Mouse (Mus musculus) gastrocnemius, postnatal 36 days (tissue): ENCODE results near the gene Gpc5. TPM values are rescaled to one million over a fixed set of nuclear protein-coding genes. Genes with fewer than 3 reads are reported as not detected.
"Not testable (repeated sequence)": the region's sequence is repeated elsewhere in the genome, so short reads cannot be mapped to it uniquely, and the experiment has no call there.

Experiments used
- DNase-seq, 2 experiments: peaks; one replicate each; pipeline ENCODE4 v3.0.0; 2022
- intact Hi-C: fragments of 180-260 bp; cut with DNase I; formaldehyde crosslinking; loops from one replicate; pipeline ENCODE4 v1.15.1; 2025
- long read RNA-seq, 2 experiments: library from polyadenylated mRNA; stranded (forward); transcript quantifications; one replicate each; pipeline ENCODE4 v2.0.0; 2021
- total RNA-seq, 2 experiments: library from RNA; stranded (reverse); gene quantifications; 2 replicates each; pipeline ENCODE4 v1.2.3; 2021

Gene Gpc5
- total RNA-seq, result not detected
- long read RNA-seq, experiment 1, result 0 reads
- long read RNA-seq, experiment 2, result 0 reads

- intact Hi-C loops, result no loop called here
- DNase-seq, result peak; percentile 70 to 74
Observed at GRCm38 (mm10) chr14:115092081-115092480, at the start of gene Gpc5. TSS of gene Gpc5 (plus strand) at chr14:115092215.

DNA sequence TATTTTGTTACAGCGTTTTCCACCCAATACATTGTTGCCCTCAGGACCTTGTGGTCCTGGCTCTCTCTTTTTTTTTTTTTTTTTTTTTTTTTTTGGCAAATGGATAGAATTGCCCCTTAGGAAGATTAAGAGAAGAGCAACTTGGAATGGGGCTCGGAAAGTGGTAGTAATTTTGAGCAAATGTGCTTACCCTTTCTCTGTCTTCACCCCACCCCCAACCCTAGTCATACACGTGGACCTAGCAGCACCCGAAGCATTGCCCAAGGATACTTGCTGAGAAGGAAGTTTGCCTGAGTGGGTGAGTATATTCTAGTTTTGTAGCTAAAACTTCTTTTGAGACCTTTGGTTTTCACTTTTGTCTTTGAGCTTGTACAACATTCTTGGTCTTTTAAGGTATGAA, 49.4 kb upstream of the Gpc5 start:
- no peak for DNase-seq
- intact Hi-C loops, result no loop called here

DNA sequence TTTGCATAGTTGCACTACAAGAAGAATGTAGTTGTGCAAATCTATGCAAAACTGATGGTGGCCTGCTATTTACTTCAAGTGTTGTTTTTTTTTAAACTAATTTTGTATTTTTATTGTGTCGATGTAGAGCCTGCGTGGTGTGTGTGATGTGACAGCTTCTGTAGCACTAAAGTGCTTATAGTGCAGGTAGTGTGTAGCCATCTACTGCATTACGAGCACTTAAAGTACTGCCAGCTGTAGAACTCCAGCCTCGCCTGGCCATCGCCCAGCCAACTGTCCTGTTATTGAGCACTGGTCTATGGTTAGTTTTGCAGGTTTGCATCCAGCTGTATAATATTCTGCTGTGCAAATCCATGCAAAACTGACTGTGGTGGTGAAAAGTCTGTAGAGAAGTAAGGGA, 48.0 kb upstream of the Gpc5 start:
- no peak for DNase-seq
- intact Hi-C loops, result no loop called here

DNA sequence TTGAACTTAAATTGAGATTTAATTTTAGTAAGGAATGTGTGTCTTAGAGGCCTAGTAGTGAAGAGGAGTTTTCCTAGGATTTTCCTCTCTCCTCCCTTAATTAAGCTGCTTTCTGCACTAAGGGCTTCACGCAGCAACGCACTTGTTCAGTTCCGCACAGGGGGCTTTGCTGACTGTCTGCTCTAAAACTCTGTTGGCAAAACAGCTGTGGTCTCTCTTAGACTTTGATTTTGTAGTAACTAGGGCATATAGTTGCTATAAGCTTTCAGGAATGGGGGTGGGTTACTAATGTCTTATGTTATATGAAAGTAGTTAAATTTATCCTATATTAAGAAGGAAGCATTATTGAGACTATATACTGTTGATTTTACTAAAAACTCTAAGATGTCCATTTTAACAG, 46.3 kb upstream of the Gpc5 start:
- intact Hi-C loops, result no loop called here
- no peak for DNase-seq

- intact Hi-C loops, result no loop called here
- DNase-seq, result no peak
Observed at GRCm38 (mm10) chr14:115047316-115047715, 44.7 kb upstream of the Gpc5 start.

DNA sequence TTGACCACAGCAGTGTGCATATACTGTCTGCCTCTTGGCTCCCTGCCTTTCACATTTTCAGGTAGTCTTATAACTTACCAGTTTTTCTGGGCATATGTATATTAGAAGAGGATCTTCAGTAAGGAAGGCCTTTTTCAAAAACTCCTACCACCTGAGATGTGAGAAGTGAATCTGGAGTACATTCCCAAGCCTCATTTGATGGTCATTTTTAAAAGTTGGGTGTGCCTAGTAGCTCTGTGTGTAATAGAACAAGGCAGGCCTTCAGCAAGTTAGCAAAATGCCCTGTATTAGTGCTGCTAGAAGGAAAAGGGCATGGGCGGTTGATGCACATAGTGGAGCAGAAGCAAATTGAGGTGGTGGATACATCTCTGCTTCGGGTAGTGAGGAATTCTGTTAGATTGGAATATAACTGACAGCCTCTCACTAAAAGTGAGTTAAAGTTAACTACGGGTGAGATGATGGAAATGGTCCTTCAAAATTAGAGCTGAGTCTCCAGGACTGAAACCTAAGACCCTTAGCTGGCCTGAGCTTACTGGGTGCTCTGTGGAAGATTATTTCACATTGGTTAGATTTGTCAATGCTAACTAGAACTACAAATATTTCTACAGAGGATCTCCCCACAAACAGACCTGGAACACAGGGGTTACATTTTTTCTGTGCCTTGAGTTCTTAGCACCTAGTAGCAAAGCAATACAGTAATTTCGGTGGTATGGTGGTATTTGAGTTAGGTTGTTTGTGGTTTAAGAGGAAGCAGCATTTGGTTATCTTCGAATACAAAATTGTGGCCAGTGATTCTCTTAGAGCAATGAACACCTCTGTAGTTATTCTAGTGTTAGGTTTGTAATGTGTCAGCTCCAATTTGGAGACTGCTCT, 43.8 kb upstream of the Gpc5 start:
- no peak for DNase-seq
- intact Hi-C loops, result no loop called here

GRCm38 (mm10) chr14:115048863-115049566, 43.0 kb upstream of the Gpc5 start:
- no peak for DNase-seq
- intact Hi-C loops, result no loop called here

GRCm38 (mm10) chr14:115049831-115050230, 42.2 kb upstream of the Gpc5 start:
- DNase-seq, result no peak
- intact Hi-C loops, result no loop called here

GRCm38 (mm10) chr14:115051106-115051760, 40.8 kb upstream of the Gpc5 start:
- no peak for DNase-seq
- intact Hi-C loops, result no loop called here

DNA sequence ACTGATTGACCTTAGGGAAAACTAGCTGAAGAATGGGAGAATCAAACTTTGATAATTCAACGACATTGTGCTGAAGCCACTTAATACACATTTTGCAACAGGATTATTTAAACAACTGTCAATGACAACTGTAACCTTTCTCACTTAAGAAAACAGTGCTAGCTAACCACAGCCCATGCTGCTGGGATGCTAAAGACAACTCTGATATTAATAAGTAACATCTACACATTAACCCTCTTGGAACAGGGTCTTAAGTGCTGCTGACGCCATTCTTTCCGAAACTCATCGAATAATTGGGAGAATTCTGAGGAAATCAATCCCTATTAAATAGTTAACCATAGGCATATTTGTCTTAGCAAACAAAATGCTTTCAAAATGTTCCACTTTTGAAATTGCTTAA, 39.6 kb upstream of the Gpc5 start:
- DNase-seq, result no peak
- intact Hi-C loops, result no loop called here

GRCm38 (mm10) chr14:115054252-115054651, 37.8 kb upstream of the Gpc5 start:
- intact Hi-C loops, result no loop called here
- no peak for DNase-seq

GRCm38 (mm10) chr14:115057524-115057923, 34.5 kb upstream of the Gpc5 start:
- intact Hi-C loops, result no loop called here
- no peak for DNase-seq

DNA sequence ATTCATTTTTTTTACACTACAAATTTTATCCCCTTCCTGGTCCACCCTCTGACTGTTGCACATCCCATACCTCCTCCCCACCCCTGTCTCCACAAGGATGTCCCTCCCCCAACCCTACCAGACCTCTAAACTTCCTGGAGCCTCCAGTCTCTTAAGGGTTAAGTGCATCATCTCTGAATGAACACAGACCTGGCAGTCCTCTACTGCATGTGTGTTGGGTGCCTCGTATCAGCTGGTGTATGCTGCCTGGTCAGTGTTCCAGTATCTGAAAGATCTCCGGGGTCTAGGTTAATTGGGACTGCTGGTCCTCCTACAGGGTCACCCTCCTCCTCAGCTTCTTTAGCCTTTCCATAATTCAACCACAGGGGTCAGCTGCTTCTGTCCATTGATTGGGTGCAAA, 25.9 kb upstream of the Gpc5 start:
- DNase-seq, intact Hi-C loops: not testable (repeated sequence)

- intact Hi-C loops, result loop anchor here (5.0 kb wide), 2 partner anchors 302 to 327 kb away; no protein-coding TSS in a partner anchor
- no peak for DNase-seq
Observed at GRCm38 (mm10) chr14:115070534-115070933, 21.5 kb upstream of the Gpc5 start.

GRCm38 (mm10) chr14:115077340-115077739, 14.7 kb upstream of the Gpc5 start:
- intact Hi-C loops, result no loop called here
- no peak for DNase-seq

GRCm38 (mm10) chr14:115078064-115078463, 14.0 kb upstream of the Gpc5 start:
- intact Hi-C loops, result no loop called here
- DNase-seq, result no peak

DNA sequence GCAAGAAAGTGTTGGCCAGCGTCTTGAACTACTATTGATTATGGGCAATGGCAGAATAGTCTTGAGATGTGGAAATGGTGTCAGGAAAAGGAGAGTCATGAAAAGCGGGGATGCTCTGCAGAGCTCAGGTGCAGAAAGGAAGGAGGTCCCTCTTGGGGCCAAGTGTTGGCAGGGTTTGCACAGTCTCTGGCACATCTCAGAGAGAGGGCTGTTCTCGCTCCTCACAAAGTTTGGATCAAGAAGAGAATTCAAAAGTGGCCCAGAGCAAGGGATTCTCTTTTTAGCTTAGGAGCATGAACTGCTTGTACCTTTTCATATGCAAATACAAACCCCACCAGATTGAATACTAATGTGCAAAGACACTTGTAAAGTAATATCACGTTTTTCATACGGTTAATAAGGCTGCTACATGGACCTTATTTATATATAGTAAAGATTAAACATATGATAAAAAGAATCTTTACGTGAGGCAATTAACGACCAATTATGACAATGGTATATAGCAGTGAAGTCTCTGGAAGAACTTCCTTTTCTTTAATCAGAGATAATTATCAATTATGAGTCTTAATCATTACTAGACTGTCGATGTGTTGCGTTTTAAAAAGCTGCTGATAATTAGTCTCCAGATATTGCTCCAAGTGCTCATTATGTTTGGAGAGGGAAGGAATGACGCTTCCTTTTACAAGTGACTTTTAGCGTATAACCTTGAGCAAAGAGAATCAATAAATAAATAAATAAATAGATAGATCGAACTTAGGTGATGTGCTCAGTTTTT, 10.1 kb upstream of the Gpc5 start:
- DNase-seq, result no peak
- intact Hi-C loops, result no loop called here

- DNase-seq, result no peak
- intact Hi-C loops, result no loop called here
Observed at GRCm38 (mm10) chr14:115090516-115090915, 1.5 kb upstream of the Gpc5 start.

DNA sequence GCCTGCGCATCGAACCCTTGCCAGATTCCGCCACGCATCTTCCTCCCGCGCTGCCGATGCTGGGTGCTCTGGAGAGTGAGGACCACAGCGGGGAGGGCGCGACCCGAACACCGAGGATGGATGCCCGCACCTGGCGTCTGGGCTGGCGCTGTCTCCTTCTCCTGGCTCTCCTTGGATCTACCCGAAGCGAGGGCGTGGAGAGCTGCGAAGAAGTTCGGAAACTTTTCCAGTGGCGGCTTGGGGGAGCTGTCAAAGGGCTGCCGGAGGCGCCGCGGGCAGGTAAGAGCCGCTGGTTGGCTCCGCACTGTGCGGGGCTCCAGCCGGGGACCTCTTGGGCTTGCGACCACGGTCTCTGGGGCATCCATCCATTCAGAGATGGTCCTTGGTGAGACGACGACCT, 495 bp downstream of the Gpc5 start:
- DNase-seq, result no peak
- intact Hi-C loops, result no loop called here

GRCm38 (mm10) chr14:115092952-115093351, 937 bp downstream of the Gpc5 start:
- no peak for DNase-seq
- intact Hi-C loops, result no loop called here
